Mouse (Mus musculus) forebrain, postnatal 0 days (tissue): ENCODE data around the gene Srgap2. TPM values are rescaled to one million over a fixed set of nuclear protein-coding genes. Genes with fewer than 3 reads are reported as not detected.
"Not testable (repeated sequence)": the region's sequence is repeated elsewhere in the genome, so short reads cannot be mapped to it uniquely, and the experiment has no call there.

Experiments
- ATAC-seq: fragments of 200-750 bp; cut with Nextera tagmentation; 2 replicates; pipeline ENCODE4 v1.8.0; 2017; ENCODE audit warnings: mild to moderate bottlenecking, moderate library complexity
- DNase-seq: peaks from one replicate; pipeline ENCODE4 v3.0.0-alpha.2; 2015
- H3K27ac ChIP-seq: fragments of 300-500 bp; sonication (generic); 2 replicates; pipeline ENCODE4 v1.5.1; 2014; ENCODE audit warnings: low read depth, mild to moderate bottlenecking, antibody characterized with exemption, low read length, moderate library complexity, mixed read lengths
- H3K27me3 ChIP-seq: fragments of 300-500 bp; sonication (generic); 2 replicates; pipeline ENCODE4 v1.6.1; 2014; ENCODE audit warnings: mild to moderate bottlenecking, low read length, mixed read lengths; ENCODE audit not compliant: insufficient read depth
- H3K36me3 ChIP-seq: fragments of 300-500 bp; sonication (generic); 2 replicates; pipeline ENCODE4 v1.6.1; 2014; ENCODE audit warnings: mild to moderate bottlenecking, moderate library complexity; ENCODE audit not compliant: insufficient read depth
- H3K4me1 ChIP-seq: fragments of 300-500 bp; sonication (generic); 2 replicates; pipeline ENCODE4 v1.6.1; 2014; ENCODE audit warnings: antibody characterized with exemption; ENCODE audit not compliant: insufficient read depth
- H3K4me2 ChIP-seq: fragments of 300-500 bp; sonication (generic); 2 replicates; pipeline ENCODE4 v1.6.1; 2014; ENCODE audit warnings: low read depth, mild to moderate bottlenecking, moderate library complexity
- H3K4me3 ChIP-seq: fragments of 300-500 bp; sonication (generic); 2 replicates; pipeline ENCODE4 v1.5.1; 2014; ENCODE audit warnings: low read depth, low read length, mixed read lengths
- H3K9ac ChIP-seq: fragments of 300-500 bp; sonication (generic); 2 replicates; pipeline ENCODE4 v1.6.1; 2014; ENCODE audit warnings: mild to moderate bottlenecking
- H3K9me3 ChIP-seq: fragments of 300-500 bp; sonication (generic); 2 replicates; pipeline ENCODE4 v1.6.1; 2016; ENCODE audit warnings: low read length
- CTCF ChIP-seq: sonication (generic); IDR thresholded peaks from 2 replicates; pipeline ENCODE4 v1.5.1; 2016; ENCODE audit warnings: antibody characterized with exemption, control low read depth, low read depth
- WGBS: fragments of 180-500 bp; shearing (Covaris S2); extraction: QIAGEN DNeasy Blood & Tissue Kit; methylation state at CpG from one replicate; pipeline ENCODE4 v1.1.7; 2014; 5-methylcytosine and 5-hydroxymethylcytosine counted together
- polyA plus RNA-seq: library from polyadenylated mRNA; unstranded; fragments of >200 nt; fragmentation: Nextera tagmentation; extraction: Ambion mirVana; gene quantifications from 2 replicates; pipeline ENCODE4 v1.2.1, GENCODE M21; 2015
- total RNA-seq: library from RNA; depleted of rRNA; stranded (reverse); fragments of >200 nt; gene quantifications from 2 replicates; pipeline ENCODE4 v1.2.3, GENCODE M21; 2014; rRNA removed

The Srgap2 gene
- total RNA-seq (61.1 and 68.4 TPM in 2 replicates), polyA plus RNA-seq (17.0 and 28.1 TPM in 2 replicates)

DNA sequence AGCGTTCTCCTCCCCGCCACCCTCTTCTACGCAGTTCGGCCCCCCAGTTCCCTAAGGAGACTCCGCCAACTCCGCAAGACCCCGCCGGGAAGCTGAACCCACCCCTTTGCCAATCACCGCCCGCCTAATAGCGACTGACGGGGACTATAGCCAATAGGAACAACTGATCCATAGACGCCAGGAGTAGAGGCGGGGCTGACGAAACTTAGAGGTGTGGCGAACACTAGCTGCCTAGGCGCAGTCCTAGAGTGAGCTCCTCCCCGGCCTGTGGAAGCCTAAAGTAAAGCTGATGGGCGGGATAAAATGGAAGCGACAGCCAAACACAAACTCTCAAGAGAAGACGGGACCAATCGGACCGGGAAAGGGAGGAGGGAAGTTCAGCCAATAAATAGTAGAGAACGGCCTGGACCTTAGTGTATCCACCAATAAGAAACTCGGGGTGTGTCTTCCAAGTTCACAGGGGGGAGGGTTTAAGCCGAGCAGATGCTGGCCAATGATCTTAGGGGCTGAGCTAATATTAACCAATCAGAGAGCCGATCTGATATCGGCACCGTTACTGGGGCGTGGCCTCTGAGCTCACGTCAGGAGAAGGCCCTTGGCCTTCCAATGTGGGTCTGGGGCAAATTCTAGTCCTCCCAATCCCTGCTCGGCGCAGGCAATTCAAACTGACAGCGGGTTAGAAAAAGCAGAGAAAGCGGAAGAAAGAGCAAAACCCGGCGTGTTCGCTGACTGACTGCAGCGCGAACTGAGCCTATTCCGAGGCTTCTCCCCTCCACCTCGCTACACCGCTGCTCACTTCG, at the start of gene Srgap2, which contains the start of gene Fam72a:
TSS of gene Srgap2 (minus strand) at position 72 of the 800 bp plus-strand sequence.
TSS of gene Fam72a (plus strand) at position 623 of the 800 bp plus-strand sequence.
- H3K36me3 ChIP-seq = no peaks in the 10 kb centered on the region
- no peak for TF ChIP-seq CTCF
- H3K4me3 ChIP-seq = peak within 1 kb of the TSS; percentile 76
- H3K9ac ChIP-seq = peak within 1 kb of the TSS; percentile 80
- ATAC-seq (peak; percentile 95), DNase-seq (peak; percentile 99)
- H3K4me2 ChIP-seq = peak within 1 kb of the TSS; percentile 98
- H3K27me3 ChIP-seq = no peaks in the 10 kb centered on the region
- H3K4me1 ChIP-seq = peaks cover 12% of the 10 kb centered on the region
- peak within 1 kb of the TSS; percentile 91 for H3K27ac ChIP-seq
- H3K9me3 ChIP-seq = no peaks in the 10 kb centered on the region
- WGBS = under 1% methylated on average over 44 of the region's 44 CpGs

DNA sequence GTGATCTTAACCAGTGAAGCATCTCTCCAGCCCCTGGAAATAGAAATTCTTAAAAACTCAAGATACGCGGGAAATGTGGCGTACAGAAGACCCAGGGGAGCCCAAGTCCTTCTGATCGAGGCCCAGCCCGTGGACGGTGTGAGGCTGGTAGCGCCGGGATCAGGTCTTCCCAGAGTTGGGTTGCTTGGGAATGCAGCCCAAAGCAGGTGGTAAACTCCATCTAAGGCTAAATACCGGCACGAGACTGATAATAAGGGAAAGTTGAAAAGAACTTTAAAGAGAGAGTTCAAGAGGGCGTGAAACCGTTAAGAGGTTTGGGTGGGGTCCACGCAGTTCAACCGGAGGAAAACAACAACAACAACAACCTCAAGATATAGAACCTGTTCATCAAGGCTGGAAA, 46.6 kb upstream of the Srgap2 start:
- DNase-seq (no peak), ATAC-seq (no peak)
- H3K4me1 ChIP-seq = no peaks in the 10 kb centered on the region
- H3K4me2 ChIP-seq = no peak overlapping the region
- H3K27ac ChIP-seq = no peak overlapping the region
- H3K9me3 ChIP-seq = no peaks in the 10 kb centered on the region
- H3K4me3 ChIP-seq = no peak overlapping the region
- H3K27me3 ChIP-seq = no peaks in the 10 kb centered on the region
- WGBS = 89% methylated on average over 14 of the region's 14 CpGs
- no peaks in the 10 kb centered on the region for H3K36me3 ChIP-seq
- TF ChIP-seq CTCF = no peak
- H3K9ac ChIP-seq = no peak overlapping the region

DNA sequence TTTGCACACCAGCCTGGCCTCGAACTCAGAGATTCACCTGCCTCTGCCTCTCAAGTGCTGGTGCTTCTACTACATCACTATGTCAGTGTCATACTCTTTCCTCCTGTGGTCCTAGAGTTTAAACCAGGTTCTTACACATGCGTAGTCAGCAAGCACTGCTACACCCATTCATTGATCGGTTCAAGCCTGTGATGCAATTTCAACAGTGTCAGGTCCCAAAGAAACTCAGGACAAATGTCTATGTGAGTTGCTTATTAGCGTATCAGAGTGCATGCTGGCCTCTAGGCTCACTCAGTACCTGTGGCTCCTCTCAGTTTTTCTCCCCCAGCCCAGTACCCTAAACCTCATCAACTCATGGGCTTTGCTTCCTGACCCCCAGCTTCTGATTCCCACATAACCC, 43.2 kb upstream of the Srgap2 start:
- Histone ChIP-seq H3K27ac (no peak overlapping the region), H3K36me3 (no peaks in the 10 kb centered on the region), H3K9me3 (no peaks in the 10 kb centered on the region), H3K9ac (no peak overlapping the region), H3K4me2 (no peak overlapping the region), H3K27me3 (no peaks in the 10 kb centered on the region), H3K4me3 (no peak overlapping the region), H3K4me1 (no peaks in the 10 kb centered on the region)
- WGBS = 89% methylated on average over 4 of the region's 4 CpGs
- TF ChIP-seq CTCF = no peak
- DNase-seq (no peak), ATAC-seq (no peak)

DNA sequence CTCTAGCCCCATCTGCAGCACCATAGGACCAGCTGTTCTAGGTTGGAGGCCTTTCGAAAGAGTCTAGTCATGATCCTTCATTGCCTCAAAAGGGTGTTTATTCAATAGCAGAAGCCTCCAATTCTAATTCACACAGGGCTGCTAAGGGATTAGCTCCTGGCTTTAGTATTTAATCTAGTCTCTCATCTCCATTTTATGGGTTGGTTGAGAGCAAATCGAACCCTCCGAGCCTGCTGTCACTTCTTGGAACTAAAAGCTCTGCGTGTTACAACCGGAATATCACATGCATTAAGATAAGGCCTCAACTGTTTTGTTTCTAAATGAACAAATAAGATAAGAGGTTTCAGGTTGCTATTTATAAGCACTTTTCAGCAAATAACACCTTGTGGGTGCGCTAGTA, 42.6 kb upstream of the Srgap2 start:
- no peaks in the 10 kb centered on the region for H3K36me3 ChIP-seq
- H3K27ac ChIP-seq = no peak overlapping the region
- WGBS = 90% methylated on average over 6 of the region's 6 CpGs
- H3K9ac ChIP-seq = no peak overlapping the region
- no peaks in the 10 kb centered on the region for H3K9me3 ChIP-seq
- DNase-seq (no peak), ATAC-seq (no peak)
- H3K27me3 ChIP-seq = no peaks in the 10 kb centered on the region
- no peak for TF ChIP-seq CTCF
- H3K4me3 ChIP-seq = no peak overlapping the region
- no peaks in the 10 kb centered on the region for H3K4me1 ChIP-seq
- no peak overlapping the region for H3K4me2 ChIP-seq

DNA sequence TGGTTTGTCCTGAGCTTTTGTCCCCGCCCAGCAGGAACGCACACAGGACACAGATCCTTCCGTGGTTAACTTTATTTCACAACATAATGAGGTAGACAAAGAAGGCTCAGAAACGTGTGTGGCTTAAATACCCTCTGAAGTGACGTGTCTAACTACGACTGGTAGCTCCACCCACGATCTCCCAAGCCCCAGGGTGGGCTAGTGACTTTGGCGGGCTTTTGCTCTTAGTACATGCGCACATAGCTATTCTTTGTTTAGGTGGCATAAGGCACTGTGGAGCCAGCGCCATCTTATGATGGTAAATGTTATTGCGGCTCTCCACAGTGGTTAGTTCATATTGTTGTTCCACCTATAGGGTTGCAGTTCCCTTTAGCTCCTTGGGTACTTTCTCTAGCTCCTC, 38.9 kb upstream of the Srgap2 start:
- H3K27ac ChIP-seq, H3K9me3 ChIP-seq, H3K36me3 ChIP-seq, H3K4me2 ChIP-seq, H3K9ac ChIP-seq, H3K4me1 ChIP-seq, H3K27me3 ChIP-seq, H3K4me3 ChIP-seq: not testable (repeated sequence)
- DNase-seq = peak; percentile 19
- WGBS = 33% methylated on average over 11 of the region's 11 CpGs
- TF ChIP-seq CTCF = peak; percentile 36
- ATAC-seq = peak; percentile 78

DNA sequence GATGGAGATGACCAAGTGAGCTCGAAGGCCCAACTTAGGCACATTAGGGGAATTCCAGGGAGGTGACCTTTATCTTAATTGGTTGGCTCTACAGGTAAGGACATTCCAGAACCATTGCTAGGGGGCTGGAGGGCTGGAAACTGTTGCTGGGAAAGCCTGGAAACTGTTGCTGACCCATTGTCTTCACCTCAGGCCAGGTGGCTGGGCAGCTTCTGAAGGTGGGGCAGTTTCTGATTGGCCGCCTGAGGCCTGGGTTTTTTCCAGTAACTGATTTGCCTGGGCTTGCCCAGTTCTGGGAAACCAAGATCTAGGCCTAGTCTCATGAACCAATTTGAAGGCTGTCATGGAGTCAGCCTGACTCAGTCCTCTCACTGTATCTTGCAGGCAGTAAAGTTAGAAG, 34.9 kb upstream of the Srgap2 start:
- no peaks in the 10 kb centered on the region for H3K36me3 ChIP-seq
- no peak overlapping the region for H3K9ac ChIP-seq
- no peak for TF ChIP-seq CTCF
- no peaks in the 10 kb centered on the region for H3K27me3 ChIP-seq
- WGBS = 95% methylated on average over 2 of the region's 2 CpGs
- no peak overlapping the region for H3K4me2 ChIP-seq
- no peak overlapping the region for H3K4me3 ChIP-seq
- no peaks in the 10 kb centered on the region for H3K4me1 ChIP-seq
- H3K9me3 ChIP-seq = no peaks in the 10 kb centered on the region
- no peak overlapping the region for H3K27ac ChIP-seq
- DNase-seq (no peak), ATAC-seq (no peak)

DNA sequence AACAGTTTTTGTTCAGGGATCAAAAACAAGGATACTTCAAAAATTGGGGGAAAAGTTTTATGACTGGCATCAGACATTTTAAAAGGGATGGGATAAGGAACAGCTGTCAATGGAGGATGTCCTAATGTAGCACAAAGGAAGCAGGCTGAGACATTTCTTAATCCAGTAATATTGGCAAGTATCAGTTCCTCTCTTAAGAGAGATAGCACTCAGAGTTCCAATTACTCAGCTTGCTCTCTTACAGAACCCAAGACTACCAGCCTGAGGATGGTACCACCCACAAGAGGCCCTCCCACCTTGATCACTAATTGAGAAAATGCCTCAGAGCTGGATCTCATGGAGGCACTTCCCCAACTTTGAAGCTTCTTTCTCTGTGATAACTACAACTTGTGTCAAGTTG, 33.3 kb upstream of the Srgap2 start:
- TF ChIP-seq CTCF = no peak
- no peak for ATAC-seq
- H3K36me3 ChIP-seq = no peaks in the 10 kb centered on the region
- H3K27me3 ChIP-seq = no peaks in the 10 kb centered on the region
- no peak for DNase-seq
- H3K9ac ChIP-seq = no peak overlapping the region
- H3K4me3 ChIP-seq = no peak overlapping the region
- H3K27ac ChIP-seq = no peak overlapping the region
- H3K4me1 ChIP-seq = no peaks in the 10 kb centered on the region
- no peak overlapping the region for H3K4me2 ChIP-seq
- H3K9me3 ChIP-seq = no peaks in the 10 kb centered on the region
